Mouse (Mus musculus): ENCODE measurements around the gene Atp13a5.
A peak's percentile ranks its signal among the peaks of the same experiment; 100 is the strongest.

The Atp13a5 gene

DNA sequence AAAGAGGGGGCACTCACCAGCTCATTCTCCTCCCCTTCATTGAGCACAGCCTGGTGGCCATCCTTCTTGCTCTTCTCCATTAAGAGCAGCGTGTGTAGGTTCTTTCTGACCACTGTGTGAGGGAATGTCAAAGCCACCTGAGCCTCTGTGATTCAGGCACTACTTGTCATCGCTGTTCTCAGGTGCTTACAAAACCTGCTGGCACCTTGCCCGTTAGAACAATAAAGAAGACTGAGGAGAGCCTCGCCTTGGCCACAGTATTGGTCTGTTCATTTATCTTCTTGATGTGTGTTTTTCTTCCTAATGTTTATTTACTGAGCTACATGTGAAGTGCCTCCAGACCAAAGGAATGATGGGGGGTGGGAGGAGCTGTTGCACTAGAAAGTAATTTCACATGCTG, at the start of gene Atp13a5:
Atp13a5 (minus strand) TSS at position 275 of the 400 bp plus-strand sequence.
- DNase-seq (ENCODE audit: low spot score) = no peak

DNA sequence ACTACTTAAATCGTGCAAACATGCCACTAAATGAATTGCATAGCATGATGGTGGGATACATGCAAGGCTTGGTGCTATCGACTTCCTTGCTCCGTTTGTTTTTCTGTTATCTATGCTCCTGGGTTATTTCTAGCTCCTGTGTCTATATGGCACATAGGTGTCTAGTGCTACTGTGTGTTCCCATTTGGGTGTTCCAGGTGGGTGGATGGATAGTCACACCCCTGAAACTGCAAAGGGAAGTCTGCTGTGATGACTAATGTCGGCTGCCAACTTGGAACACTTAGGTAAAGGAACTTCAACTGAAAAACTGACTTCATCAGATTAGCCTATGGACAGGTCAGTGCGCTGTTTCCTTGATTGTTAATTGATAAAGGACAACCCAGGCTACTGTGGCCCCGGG, 36.3 kb upstream of the Atp13a5 start:
- DNase-seq (ENCODE audit: low spot score) = no peak

DNA sequence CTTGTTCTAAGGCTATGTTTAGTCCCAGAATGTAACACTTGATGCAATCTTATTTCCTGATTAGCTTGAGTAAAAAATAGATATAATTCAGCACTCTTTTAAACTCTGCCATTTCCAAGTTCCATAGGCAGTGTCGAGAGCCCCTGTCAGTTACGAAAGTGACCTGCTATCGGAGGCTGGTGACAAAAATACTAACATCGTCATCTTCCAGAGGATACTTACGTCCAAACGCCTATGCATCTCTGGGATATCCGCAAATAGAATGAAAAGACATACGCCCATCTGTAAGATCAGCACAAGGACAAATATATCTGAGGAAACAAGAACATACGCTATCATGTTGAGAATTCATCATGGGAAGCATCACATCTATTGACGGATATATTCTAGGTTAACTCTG, 28.8 kb upstream of the Atp13a5 start:
- no peak for DNase-seq (ENCODE audit: low spot score)

DNA sequence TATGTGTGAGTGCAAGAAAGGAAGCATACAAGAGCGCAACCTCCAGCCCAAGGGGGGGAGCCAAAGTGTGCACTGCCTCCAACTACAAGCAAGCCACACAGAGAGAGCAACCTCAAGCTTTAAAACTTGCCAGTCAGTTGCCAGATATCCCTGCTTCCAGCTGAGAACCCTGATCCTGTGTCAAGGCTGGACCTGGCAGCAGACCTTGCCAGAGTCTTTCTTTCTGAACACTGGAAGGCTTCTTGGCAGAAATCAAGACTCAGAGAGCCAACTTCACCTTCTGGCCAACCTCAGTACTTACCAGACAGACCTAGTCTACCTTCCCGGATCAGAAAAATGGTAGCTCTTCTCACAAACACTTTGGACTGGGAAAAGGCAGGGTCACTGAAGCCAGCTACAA, 20.5 kb upstream of the Atp13a5 start:
- DNase-seq (ENCODE audit: low spot score) = no peak

DNA sequence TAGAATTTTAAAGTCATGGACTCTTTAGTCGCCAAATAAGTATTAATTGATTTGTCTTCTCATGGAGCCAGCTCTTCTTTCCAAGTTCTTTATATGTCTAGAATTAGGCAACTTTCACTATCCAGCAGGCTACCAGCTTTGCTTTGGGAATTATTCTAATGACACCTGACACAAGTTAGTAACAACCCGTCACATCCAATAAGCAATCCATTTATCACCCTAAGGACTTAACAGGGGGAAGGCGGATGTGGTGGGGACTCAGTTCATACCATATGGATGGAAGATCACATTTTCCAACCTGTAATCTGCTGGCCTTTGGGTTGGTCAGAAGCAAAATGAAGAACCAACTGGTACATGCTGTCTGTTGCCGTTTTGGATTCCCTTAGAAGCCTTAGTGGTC, 6.2 kb upstream of the Atp13a5 start:
- no peak for DNase-seq (ENCODE audit: low spot score)

- DNase-seq (ENCODE audit: low spot score) = no peak
Measured at GRCm38 (mm10) chr16:29374636-29375035, 3.9 kb downstream of the Atp13a5 start.

DNA sequence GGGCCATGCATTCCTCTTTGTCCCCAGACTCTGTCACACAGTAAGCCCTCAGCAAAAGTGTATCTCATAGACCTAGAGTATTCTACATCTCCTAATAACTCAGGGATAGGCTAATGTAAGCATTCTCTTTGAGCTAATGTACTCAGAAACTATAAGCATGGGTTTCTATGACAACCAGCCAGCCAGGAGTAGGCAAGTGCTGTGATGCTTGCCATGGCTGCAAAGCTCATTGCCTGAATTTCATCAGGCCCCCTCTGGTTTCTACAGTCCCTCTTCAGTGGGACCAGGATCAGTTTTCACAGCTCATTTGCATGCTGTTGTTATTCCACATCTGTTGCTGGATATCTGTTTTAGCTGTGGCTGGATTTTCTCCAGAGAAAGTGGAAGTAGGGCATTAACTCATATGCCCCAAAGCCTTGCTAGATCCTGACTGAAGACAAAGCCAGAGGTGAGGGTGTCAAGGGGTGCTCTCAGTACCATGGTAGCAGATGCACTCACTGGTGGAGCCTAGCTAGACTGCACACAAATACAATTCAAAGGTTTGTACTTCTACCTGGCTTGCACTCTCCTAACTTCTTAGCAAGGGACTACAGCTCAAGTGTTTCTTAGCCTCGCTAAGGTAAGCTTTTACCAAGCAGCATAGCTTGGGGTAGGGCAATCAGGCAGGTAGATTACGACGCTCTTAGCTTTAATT, 47.0 kb downstream of the Atp13a5 start:
- no peak for DNase-seq (ENCODE audit: low spot score)

- DNase-seq (ENCODE audit: low spot score) = no peak
Measured at GRCm38 (mm10) chr16:29330948-29331347, 47.6 kb downstream of the Atp13a5 start.

GRCm38 (mm10) chr16:29329213-29329612, 49.3 kb downstream of the Atp13a5 start:
- no peak for DNase-seq (ENCODE audit: low spot score)

GRCm38 (mm10) chr16:29327910-29328309, 50.6 kb downstream of the Atp13a5 start:
- no peak for DNase-seq (ENCODE audit: low spot score)

- no peak for DNase-seq (ENCODE audit: low spot score)
Measured at GRCm38 (mm10) chr16:29325233-29325919, 53.2 kb downstream of the Atp13a5 start.

GRCm38 (mm10) chr16:29320717-29321116, 57.8 kb downstream of the Atp13a5 start:
- DNase-seq (ENCODE audit: low spot score) = no peak

GRCm38 (mm10) chr16:29315391-29315790, 63.1 kb downstream of the Atp13a5 start:
- no peak for DNase-seq (ENCODE audit: low spot score)

GRCm38 (mm10) chr16:29314991-29315390, 63.5 kb downstream of the Atp13a5 start:
- no peak for DNase-seq (ENCODE audit: low spot score)

- DNase-seq (ENCODE audit: low spot score) = no peak
Measured at GRCm38 (mm10) chr16:29297555-29298021, 80.9 kb downstream of the Atp13a5 start.

- no peak for DNase-seq (ENCODE audit: low spot score)
Measured at GRCm38 (mm10) chr16:29280691-29281090, 97.8 kb downstream of the Atp13a5 start.

GRCm38 (mm10) chr16:29254325-29254724, 124.2 kb downstream of the Atp13a5 start:
- DNase-seq (ENCODE audit: low spot score) = no peak

DNA sequence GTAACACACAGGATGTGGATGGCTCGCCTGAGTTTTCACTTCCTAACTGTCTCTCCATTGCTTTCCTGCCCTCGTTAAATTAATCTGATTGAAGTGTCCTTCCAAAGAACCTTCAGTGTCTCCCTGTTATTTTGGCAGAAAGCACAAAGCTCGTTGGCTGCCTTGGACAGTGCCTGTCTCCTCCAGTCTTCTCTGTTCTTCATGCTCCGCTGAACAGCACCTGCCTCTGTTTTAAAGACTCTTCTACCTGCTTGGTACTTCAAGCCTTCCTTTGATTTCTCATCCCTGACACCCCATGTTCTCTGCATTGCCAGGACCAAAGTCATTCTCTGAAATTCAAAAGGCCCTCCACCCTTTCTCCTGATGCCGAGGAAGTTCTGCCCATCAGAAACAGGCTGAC, 142.6 kb downstream of the Atp13a5 start:
- peak; percentile 5 for DNase-seq (ENCODE audit: low spot score)

DNA sequence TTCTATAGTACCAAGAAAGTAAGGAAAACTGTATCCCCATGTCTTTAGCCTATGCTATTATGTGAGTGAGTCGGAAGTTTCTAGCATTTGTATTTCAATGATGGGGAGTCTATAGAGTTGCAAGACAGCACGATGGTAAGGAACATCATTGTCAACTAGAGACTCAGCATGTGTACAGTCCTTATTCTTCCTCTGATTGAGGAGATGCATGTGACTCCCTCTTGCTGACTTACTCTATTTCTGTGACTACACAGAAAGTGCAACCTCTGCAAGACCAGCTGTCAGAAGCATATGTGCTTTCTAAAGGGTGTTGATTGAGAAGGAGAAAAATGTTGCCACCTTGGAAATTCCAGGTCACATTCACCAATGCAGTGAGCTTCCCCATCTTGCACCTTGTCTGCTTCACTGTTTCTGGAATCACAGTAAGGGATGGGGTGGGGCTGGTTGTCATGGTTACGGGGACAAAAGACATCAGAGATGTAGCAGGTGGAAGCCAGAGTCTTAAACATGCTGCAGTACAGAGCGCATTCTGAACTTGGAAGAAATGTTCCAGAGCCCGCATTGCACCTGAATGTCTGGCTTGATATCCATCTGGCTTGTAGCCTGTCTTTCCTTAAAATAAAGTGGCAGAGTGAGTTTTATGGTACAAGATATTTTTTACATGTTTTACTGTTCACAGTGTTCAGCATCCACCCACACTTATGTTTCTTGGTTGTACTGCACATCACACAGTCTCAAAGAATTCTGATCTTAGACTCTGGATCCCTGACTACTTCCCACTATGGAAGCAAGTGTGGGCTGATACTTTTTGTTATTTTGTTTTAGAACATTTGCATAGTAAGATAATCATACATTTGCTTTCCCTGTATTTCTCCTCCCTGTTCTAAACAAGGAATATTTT, 161.9 kb downstream of the Atp13a5 start:
- DNase-seq (ENCODE audit: low spot score) = no peak

DNA sequence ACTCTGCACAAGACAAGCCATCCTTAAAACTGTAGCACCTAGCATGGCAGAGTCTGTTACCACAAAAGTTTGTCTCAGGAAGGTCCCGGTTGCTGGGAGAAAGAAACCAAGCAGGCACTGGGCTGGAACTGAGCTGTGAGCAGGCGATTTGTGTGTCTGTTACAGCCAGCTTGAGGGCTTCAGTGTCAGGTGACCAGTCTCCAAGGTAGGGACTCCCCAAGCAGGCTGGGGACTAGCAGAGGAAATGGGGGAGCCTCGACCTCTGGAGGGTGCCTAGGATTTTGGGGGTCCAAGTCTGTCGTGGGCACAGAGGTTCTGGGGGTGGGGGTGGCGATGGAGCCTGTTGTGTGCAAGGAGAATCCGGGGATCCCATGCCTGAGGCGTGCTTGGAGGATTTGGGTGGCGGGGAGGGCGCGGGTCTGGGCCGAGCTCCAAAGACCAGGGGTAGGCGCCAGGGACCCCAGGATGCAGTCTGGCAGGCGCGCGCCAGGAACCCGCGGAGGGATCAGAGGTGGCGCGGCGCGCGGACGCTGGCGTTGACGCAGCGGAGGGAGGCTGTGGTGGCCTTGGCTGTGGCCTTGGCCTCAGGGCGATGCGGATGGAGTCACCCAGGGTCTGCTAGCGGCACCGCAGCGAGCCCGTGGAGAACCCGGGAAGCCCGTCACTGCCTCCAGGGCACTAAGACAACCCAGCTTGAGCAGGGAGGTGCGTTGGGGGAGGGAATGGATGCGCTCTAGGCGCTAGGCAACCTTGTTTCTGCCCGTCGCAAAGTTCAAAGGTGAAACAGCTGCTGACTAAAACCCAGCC, 168.7 kb downstream of the Atp13a5 start, which contains the start of gene Hrasls:
Hrasls (plus strand) TSS at position 91 of the 807 bp plus-strand sequence.
- peak; percentile 55 for DNase-seq (ENCODE audit: low spot score)

GRCm38 (mm10) chr16:29208841-29209240, 169.7 kb downstream of the Atp13a5 start:
- DNase-seq (ENCODE audit: low spot score) = no peak

DNA sequence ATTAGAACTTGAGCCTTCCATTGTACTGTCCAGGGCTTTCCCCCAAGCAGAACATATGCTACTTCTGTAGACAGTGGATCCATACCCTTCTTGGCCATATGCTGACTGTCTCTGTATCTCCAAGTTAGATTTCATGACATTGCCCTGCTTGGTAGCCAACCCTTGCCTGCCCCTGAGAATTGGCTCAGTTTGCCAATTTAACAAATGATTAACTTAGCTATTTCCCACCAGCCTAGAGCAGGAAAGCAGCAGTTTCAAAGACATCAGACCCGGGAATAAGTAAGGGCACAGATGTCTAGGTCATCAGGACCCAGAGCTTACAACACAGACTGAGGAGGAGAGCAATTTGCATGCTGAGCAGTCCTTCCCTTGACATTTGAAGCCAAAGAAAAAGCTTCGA, 173.0 kb downstream of the Atp13a5 start:
- no peak for DNase-seq (ENCODE audit: low spot score)

Measured in testis, postnatal 14 days (tissue).